Mouse (Mus musculus): ENCODE results near the gene Krtap4-9. TPM values are rescaled to one million over a fixed set of nuclear protein-coding genes. Genes with fewer than 3 reads are reported as not detected.
A peak's percentile ranks its signal among the peaks of the same experiment; 100 is the strongest.
"Not testable (repeated sequence)": the region's sequence is repeated elsewhere in the genome, so short reads cannot be mapped to it uniquely, and the experiment has no call there.

The Krtap4-9 gene
- polyA plus RNA-seq (2012; fragmentation: generic; extraction: Trizol): not detected

DNA sequence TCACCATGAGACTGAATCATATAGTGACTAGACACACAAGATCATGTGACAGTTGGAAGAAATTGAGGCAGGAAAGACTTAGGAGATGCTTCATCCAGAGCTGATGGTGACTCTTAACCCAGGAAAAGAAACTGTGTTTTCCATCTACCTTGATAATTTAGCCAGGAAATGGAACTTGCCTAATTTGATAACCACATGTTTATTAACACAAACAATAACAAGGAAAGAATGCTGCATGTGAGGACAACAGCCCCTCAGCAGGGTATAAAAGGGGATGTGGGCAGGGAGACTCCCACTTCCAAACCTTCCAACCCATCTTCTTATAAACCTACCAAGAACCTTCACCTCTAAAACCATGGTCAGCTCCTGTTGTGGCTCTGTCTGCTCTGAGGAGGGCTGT, at the start of gene Krtap4-9:
Gene Krtap4-9 (plus strand): TSS at position 301 of the 400 bp plus-strand sequence.
- not testable (repeated sequence) for H3ac ChIP-seq (ENCODE audit: control insufficient read depth, insufficient read length); H3K36me3 ChIP-seq (ENCODE audit: control insufficient read depth, insufficient read depth)

DNA sequence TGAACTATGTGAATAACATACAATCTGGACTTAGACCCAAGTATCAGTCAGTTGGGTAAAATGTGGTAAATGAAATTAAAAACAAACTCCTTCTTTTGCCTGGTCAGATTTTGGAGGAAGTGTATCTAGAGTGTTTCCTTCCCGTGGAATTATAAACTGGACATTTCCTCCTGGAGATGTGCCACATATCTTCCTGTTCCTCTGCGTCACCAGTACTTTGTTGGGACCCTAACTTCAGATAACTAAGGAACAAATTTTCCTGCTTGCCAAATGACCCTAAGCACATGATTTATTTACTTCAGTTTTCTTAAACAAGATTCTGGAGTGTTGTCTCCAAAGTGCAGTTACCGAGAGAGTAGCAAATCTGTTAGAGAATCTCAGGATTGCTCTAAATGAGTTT, 41.0 kb upstream of the Krtap4-9 start:
- no peak overlapping the region for H3K4me2 ChIP-seq (ENCODE audit: low read depth)
- H3K36me3 ChIP-seq (ENCODE audit: control insufficient read depth, insufficient read depth): no peaks in the 10 kb centered on the region

More for the DNA sequence above, at the start of gene Krtap4-9:
- not testable (repeated sequence) for H3K4me2 ChIP-seq (ENCODE audit: low read depth); H3K27me3 ChIP-seq (ENCODE audit: control insufficient read depth, insufficient read depth, insufficient read length); H3K4me3 ChIP-seq; H3K79me2 ChIP-seq (ENCODE audit: control insufficient read depth, insufficient read depth)

DNA sequence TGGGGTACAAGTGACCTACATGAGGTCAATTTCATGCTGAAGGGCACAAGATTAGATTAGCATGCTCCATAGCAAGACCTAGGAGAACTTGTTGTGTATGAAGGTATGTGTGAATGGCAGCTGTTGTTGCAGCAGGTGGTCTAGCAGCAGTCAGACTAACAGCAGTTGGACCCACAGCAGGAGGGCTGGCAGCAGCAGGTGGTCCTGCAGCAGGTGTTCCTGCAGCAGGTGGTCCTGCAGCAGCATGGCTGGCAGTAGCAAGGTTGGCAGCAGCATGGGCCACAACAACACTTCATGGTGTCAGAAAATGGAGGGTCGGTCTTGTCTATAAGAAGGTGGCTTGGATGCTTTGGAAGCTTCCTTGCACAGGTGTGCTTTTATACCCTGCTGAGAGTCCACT, 26.1 kb upstream of the Krtap4-9 start:
- H3K27me3 ChIP-seq (ENCODE audit: control insufficient read depth, insufficient read depth, insufficient read length): peaks cover 7% of the 10 kb centered on the region
- no peak overlapping the region for H3ac ChIP-seq (ENCODE audit: control insufficient read depth, insufficient read length)
- no peak overlapping the region for H3K4me3 ChIP-seq
- no peak overlapping the region for H3K4me2 ChIP-seq (ENCODE audit: low read depth)
- no peaks in the 10 kb centered on the region for H3K79me2 ChIP-seq (ENCODE audit: control insufficient read depth, insufficient read depth)
- TF ChIP-seq SRF (IDR thresholded peaks at IDR 0.05; ENCODE audit: control insufficient read depth, insufficient read length, low read depth) (no peak), MYOG (IDR thresholded peaks at IDR 0.05; ENCODE audit: control insufficient read depth in 1 of 3, insufficient read depth in 1 of 3, insufficient read length in 2 of 3, low read depth in 2 of 3) (peak in 2 of 3 experiments; percentile 53 to 87), POLR2AphosphoS2 (IDR thresholded peaks at IDR 0.05; ENCODE audit: insufficient read length, low read depth) (no peak), E2F4 (IDR thresholded peaks at IDR 0.05; ENCODE audit: insufficient read depth) (no peak), MYOD1 (IDR thresholded peaks at IDR 0.05; ENCODE audit: control insufficient read depth in 1 of 3, insufficient read length in 2 of 3, low read depth in 2 of 3) (peak in 2 of 3 experiments; percentile 49 to 65)
- no peaks in the 10 kb centered on the region for H3K36me3 ChIP-seq (ENCODE audit: control insufficient read depth, insufficient read depth)

More for the DNA sequence above, 41.0 kb upstream of the Krtap4-9 start:
- H3K4me3 ChIP-seq: no peak overlapping the region
- no peaks in the 10 kb centered on the region for H3K79me2 ChIP-seq (ENCODE audit: control insufficient read depth, insufficient read depth)
- TF ChIP-seq POLR2A (IDR thresholded peaks at IDR 0.05; ENCODE audit: insufficient read length, low read depth) (no peak), MAX (IDR thresholded peaks at IDR 0.05; ENCODE audit: low read depth) (no peak), CEBPB (IDR thresholded peaks at IDR 0.05; ENCODE audit: insufficient read depth, poor library complexity, severe bottlenecking) (no peak), E2F4 (IDR thresholded peaks at IDR 0.05; ENCODE audit: insufficient read depth) (no peak), TCF3 (IDR thresholded peaks at IDR 0.05; ENCODE audit: insufficient read length, low read depth) (no peak), SRF (IDR thresholded peaks at IDR 0.05; ENCODE audit: control insufficient read depth, insufficient read length, low read depth) (no peak), USF1 (IDR thresholded peaks at IDR 0.05; ENCODE audit: low read depth) (no peak), MYOG (IDR thresholded peaks at IDR 0.05; ENCODE audit: control insufficient read depth in 1 of 3, insufficient read depth in 1 of 3, insufficient read length in 2 of 3, low read depth in 2 of 3) (no peak), REST (IDR thresholded peaks at IDR 0.05; ENCODE audit: insufficient read depth, insufficient read length) (no peak), TCF12 (IDR thresholded peaks at IDR 0.05; ENCODE audit: insufficient read depth, poor library complexity, severe bottlenecking) (no peak), POLR2AphosphoS2 (IDR thresholded peaks at IDR 0.05; ENCODE audit: insufficient read length, low read depth) (no peak)
- H3K27me3 ChIP-seq (ENCODE audit: control insufficient read depth, insufficient read depth, insufficient read length): no peaks in the 10 kb centered on the region
- no peak overlapping the region for H3ac ChIP-seq (ENCODE audit: control insufficient read depth, insufficient read length)

DNA sequence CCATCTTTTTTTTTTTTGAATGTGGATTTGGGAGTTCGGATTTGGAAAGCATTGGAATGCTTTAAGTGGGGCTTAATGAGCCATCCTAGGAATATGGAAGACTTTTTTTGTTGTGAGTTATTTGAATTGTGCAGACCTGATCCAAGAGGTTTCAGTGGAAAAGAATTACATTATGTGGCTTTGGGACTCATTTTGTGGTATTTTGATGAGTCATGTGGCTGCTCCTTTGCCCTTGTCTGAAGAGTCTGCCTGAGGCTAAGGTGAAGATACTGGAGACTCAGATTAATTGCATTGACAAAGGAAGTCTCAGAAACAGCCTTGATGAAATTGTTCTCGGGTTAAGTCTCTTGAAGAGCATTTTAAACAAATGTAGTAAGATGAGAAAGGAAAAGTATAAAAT, 16.6 kb upstream of the Krtap4-9 start:
- peaks cover 5% of the 10 kb centered on the region for H3K27me3 ChIP-seq (ENCODE audit: control insufficient read depth, insufficient read depth, insufficient read length)
- H3ac ChIP-seq (ENCODE audit: control insufficient read depth, insufficient read length): no peak overlapping the region
- TF ChIP-seq TCF3 (IDR thresholded peaks at IDR 0.05; ENCODE audit: insufficient read length, low read depth) (no peak), REST (IDR thresholded peaks at IDR 0.05; ENCODE audit: insufficient read depth, insufficient read length) (no peak), POLR2A (IDR thresholded peaks at IDR 0.05; ENCODE audit: insufficient read length, low read depth) (no peak), MAX (IDR thresholded peaks at IDR 0.05; ENCODE audit: low read depth) (no peak), MYOG (IDR thresholded peaks at IDR 0.05; ENCODE audit: control insufficient read depth in 1 of 3, insufficient read depth in 1 of 3, insufficient read length in 2 of 3, low read depth in 2 of 3) (no peak), USF1 (IDR thresholded peaks at IDR 0.05; ENCODE audit: low read depth) (no peak), E2F4 (IDR thresholded peaks at IDR 0.05; ENCODE audit: insufficient read depth) (no peak), MYOD1 (IDR thresholded peaks at IDR 0.05; ENCODE audit: control insufficient read depth in 1 of 3, insufficient read length in 2 of 3, low read depth in 2 of 3) (no peak), POLR2AphosphoS2 (IDR thresholded peaks at IDR 0.05; ENCODE audit: insufficient read length, low read depth) (no peak), SRF (IDR thresholded peaks at IDR 0.05; ENCODE audit: control insufficient read depth, insufficient read length, low read depth) (no peak), TCF12 (IDR thresholded peaks at IDR 0.05; ENCODE audit: insufficient read depth, poor library complexity, severe bottlenecking) (no peak), CEBPB (IDR thresholded peaks at IDR 0.05; ENCODE audit: insufficient read depth, poor library complexity, severe bottlenecking) (no peak)
- no peak overlapping the region for H3K4me3 ChIP-seq
- no peak overlapping the region for H3K4me2 ChIP-seq (ENCODE audit: low read depth)
- H3K79me2 ChIP-seq (ENCODE audit: control insufficient read depth, insufficient read depth): no peaks in the 10 kb centered on the region
- H3K36me3 ChIP-seq (ENCODE audit: control insufficient read depth, insufficient read depth): no peaks in the 10 kb centered on the region

DNA sequence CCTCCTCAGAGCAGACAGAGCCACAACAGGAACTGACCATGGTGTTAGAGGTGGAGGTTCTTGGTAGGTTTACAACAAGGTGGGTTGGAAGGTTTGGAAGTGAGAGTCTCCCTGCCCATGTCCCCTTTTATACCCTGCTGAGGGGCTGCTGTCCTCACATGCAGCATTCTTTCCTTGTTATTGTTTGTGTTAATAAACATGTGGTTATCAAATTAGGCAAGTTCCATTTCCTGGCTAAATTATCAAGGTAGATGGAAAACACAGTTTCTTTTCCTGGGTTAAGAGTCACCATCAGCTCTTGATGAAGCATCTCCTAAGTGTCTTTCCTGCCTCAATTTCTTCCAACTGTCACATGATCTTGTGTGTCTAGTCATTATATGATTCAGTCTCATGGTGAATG, 12.2 kb upstream of the Krtap4-9 start, which contains the start of gene Gm11595:
Gene Gm11595 (minus strand): TSS at position 101 of the 400 bp plus-strand sequence.
- H3K27me3 ChIP-seq (ENCODE audit: control insufficient read depth, insufficient read depth, insufficient read length); H3K79me2 ChIP-seq (ENCODE audit: control insufficient read depth, insufficient read depth); H3K4me2 ChIP-seq (ENCODE audit: low read depth); H3K4me3 ChIP-seq; H3ac ChIP-seq (ENCODE audit: control insufficient read depth, insufficient read length); H3K36me3 ChIP-seq (ENCODE audit: control insufficient read depth, insufficient read depth): not testable (repeated sequence)

DNA sequence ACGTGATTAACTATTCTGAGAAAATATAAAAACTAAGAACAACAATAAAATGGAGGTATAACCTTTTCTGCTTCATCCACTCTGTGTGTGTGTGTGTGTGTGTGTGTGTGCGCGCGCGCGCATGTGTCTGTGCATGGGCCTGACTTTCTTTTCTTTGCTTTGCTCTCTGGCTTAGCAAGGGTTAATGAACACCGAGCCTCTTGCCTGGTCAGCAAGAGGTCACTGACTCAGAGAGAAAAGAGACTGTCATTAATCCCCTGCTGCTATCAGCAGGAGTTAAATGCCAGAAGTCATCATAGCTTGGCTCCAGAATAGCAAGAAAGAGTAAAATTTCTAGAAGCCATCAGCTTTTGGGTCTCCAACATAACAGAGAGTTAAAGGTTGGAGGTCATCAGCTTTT, 6.6 kb upstream of the Krtap4-9 start:
- no peak for TF ChIP-seq REST (IDR thresholded peaks at IDR 0.05; ENCODE audit: insufficient read depth, insufficient read length)
- Histone ChIP-seq H3K4me2 (ENCODE audit: low read depth) (no peak overlapping the region), H3ac (ENCODE audit: control insufficient read depth, insufficient read length) (no peak overlapping the region), H3K27me3 (ENCODE audit: control insufficient read depth, insufficient read depth, insufficient read length) (no peaks in the 10 kb centered on the region), H3K79me2 (ENCODE audit: control insufficient read depth, insufficient read depth) (no peaks in the 10 kb centered on the region), H3K36me3 (ENCODE audit: control insufficient read depth, insufficient read depth) (no peaks in the 10 kb centered on the region), H3K4me3 (no peak overlapping the region)

All from myocyte (in vitro differentiated cells).